Mouse (Mus musculus) megakaryocyte, embryonic 14.5 days (primary cell): ENCODE results near the gene H6pd.

Experiments used
- FLI1 ChIP-seq: IDR thresholded peaks from 2 replicates; pipeline ENCODE4 v1.6.1; 2012; ENCODE audit warnings: low read length, inconsistent platforms, mixed read lengths
- GATA1 ChIP-seq: IDR thresholded peaks from 3 replicates; pipeline ENCODE4 v1.6.1; 2012; ENCODE audit warnings: mixed read lengths, low read length, inconsistent platforms, borderline replicate concordance

- TF ChIP-seq GATA1 (no peak), FLI1 (no peak)
Observed at GRCm38 (mm10) chr4:149983921-149984645, 24.7 kb downstream of the H6pd start.
